Mouse (Mus musculus) heart, embryonic 14.5 days (tissue): ENCODE measurements at regions not wholly inside any gene's neighbourhood (a gene's known extent, or its start where the extent isn't known, plus 50 kb on each side); places are given as distances from the start of the nearest gene placed in this dataset.

Experiments used
- ATAC-seq: fragments of 200-750 bp; cut with Nextera tagmentation; 2 replicates; pipeline ENCODE4 v1.8.0; 2017; ENCODE audit warnings: low read depth, moderate TSS enrichment; ENCODE audit not compliant: insufficient number of reproducible peaks, insufficient read depth, low FRiP score
- H3K27ac ChIP-seq, 2 experiments: fragments of 200-500 bp in 1 of 2; fragments of 300-500 bp in 1 of 2; sonication (generic) in 1 of 2; replicated peaks in 1 of 2; 2 replicates each; pipeline ENCODE4 v1.5.1; 2012 to 2014; ENCODE audit warnings: low read depth in 2 of 2, low read length in 2 of 2, control low read depth in 1 of 2, mild to moderate bottlenecking in 1 of 2, mixed read lengths in 1 of 2; ENCODE audit not compliant: control insufficient read depth in 1 of 2, insufficient read depth in 1 of 2
- H3K27me3 ChIP-seq: fragments of 300-500 bp; sonication (generic); 2 replicates; pipeline ENCODE4 v1.6.1; 2014; ENCODE audit warnings: mild to moderate bottlenecking, low read length, control low read depth; ENCODE audit not compliant: control insufficient read depth, insufficient read depth
- H3K36me3 ChIP-seq: fragments of 300-500 bp; sonication (generic); 2 replicates; pipeline ENCODE4 v1.6.1; 2014; ENCODE audit warnings: mild to moderate bottlenecking, control low read depth, low read length, mixed read lengths; ENCODE audit not compliant: control insufficient read depth, insufficient read depth
- H3K4me1 ChIP-seq, 2 experiments: fragments of 200-500 bp in 1 of 2; fragments of 300-500 bp in 1 of 2; sonication (generic) in 1 of 2; 2 replicates each; pipeline ENCODE4 v1.6.1; 2012 to 2014; ENCODE audit warnings: low read length in 2 of 2, control low read depth in 1 of 2, mixed read lengths in 1 of 2; ENCODE audit not compliant: control insufficient read depth in 2 of 2, insufficient read depth in 2 of 2
- H3K4me2 ChIP-seq: fragments of 300-500 bp; sonication (generic); 2 replicates; pipeline ENCODE4 v1.6.1; 2014; ENCODE audit warnings: mild to moderate bottlenecking, low read length
- H3K4me3 ChIP-seq, 2 experiments: fragments of 200-500 bp in 1 of 2; fragments of 300-500 bp in 1 of 2; sonication (generic) in 1 of 2; 2 replicates each; pipeline ENCODE4 v1.5.1; 2012 to 2014; ENCODE audit warnings: low read length in 2 of 2, mild to moderate bottlenecking in 2 of 2, control low read depth in 1 of 2, low read depth in 1 of 2, moderate library complexity in 1 of 2; ENCODE audit not compliant: control insufficient read depth in 1 of 2, insufficient read depth in 1 of 2
- H3K9ac ChIP-seq: fragments of 300-500 bp; sonication (generic); 2 replicates; pipeline ENCODE4 v1.6.1; 2014; ENCODE audit warnings: mild to moderate bottlenecking, low read length
- H3K9me3 ChIP-seq: fragments of 300-500 bp; sonication (generic); 2 replicates; pipeline ENCODE4 v1.6.1; 2016; ENCODE audit warnings: low read length, control low read depth; ENCODE audit not compliant: control insufficient read depth
- WGBS: fragments of 180-500 bp; shearing (Covaris S2); extraction: QIAGEN DNeasy Blood & Tissue Kit; methylation state at CpG from one replicate; pipeline ENCODE4 v1.1.7; 2014; 5-methylcytosine and 5-hydroxymethylcytosine counted together

DNA sequence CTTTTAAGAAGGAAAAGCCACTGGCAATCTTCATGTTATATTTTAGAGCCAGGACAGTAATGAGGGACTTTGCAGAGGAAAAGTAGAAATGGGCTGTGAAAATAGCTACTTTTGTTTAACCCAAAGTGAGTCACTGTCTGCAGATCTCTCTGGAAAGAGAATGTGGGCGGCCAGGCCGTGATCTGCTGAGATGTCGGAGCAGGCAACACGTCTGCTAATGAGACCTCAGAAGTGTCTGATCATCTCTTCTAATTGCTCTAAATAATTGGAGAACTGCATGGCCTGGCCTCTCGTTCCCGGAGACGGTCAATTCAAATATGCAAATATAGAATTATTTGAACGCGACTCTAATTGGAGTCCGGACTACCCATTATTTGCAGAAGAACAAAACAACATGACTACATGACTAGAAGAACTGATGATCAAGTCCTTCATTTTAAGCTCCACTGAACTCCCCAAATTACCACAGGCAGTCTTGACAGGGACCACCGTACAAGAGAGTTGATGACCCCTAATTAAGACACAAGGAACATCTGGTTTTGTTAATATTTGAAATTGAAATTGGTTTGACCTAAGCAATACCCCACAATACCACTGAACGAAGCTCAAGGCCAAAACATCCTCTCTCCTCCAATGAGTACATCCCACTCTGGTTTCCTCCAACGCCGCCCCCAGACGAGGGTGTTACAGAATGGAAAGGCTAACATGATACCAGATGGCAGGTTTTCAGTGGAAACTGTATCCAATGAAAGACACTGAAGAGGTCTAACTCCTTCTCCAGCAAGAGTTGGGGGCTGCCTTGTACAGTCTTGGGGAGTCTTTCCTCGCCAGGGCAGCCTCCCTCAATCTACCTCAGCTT is 290.4 kb upstream of the Runx1 start:
- Histone ChIP-seq H3K9me3 (no peaks in the 10 kb centered on the region), H3K36me3 (no peaks in the 10 kb centered on the region), H3K4me2 (no peak overlapping the region), H3K4me1 (no peaks in the 10 kb centered on the region), H3K27me3 (no peaks in the 10 kb centered on the region), H3K4me3 (no peak overlapping the region), H3K27ac (no peak overlapping the region), H3K9ac (no peak overlapping the region)
- 87% methylated on average over 16 of the region's 16 CpGs for WGBS
- no peak for ATAC-seq

DNA sequence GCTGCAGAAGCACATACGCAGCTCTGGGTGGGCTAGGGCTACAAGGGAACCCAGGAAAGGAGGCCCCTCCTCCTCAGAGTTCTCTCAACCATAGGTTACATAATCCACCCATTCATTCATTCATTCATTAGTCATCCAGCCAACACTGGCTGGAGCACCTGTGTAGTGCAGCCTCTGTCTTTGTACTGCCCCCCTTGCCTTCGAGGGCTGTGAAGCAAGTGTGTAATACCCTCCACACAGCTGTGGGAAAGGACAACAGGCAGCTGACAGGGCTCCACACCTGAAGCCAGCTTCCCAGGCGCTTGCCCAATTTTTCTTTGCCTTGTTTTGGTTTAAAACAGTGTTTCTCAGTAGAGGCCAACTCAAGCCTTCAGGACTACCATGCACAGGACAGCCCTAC is 285.0 kb upstream of the Runx1 start:
- Histone ChIP-seq H3K27me3 (no peaks in the 10 kb centered on the region), H3K9me3 (peaks cover 4% of the 10 kb centered on the region), H3K27ac (no peak overlapping the region), H3K4me3 (no peak overlapping the region), H3K4me1 (peaks cover 8 to 9% of the 10 kb centered on the region in 2 experiments), H3K4me2 (no peak overlapping the region), H3K9ac (no peak overlapping the region), H3K36me3 (no peaks in the 10 kb centered on the region)
- 90% methylated on average over 3 of the region's 3 CpGs for WGBS
- ATAC-seq = no peak

DNA sequence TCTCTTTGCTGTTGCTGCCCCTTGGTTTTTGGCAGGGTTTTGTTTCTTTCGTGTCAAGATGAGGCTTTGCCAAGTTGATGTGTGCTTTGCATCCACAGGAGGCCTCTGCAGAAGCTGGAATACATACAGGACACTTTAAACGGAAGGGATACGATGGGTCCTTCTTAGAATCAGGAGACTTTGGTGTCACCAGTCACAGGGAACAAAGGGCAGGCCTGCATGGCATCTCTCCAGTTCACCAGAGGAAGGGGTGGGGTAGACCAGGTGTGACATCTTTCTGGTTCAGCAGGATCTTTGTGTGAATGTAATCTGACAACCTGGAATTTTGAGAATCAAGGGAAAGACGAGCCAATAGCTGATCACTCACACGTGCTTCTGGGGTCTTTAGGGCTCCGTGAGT is 284.5 kb upstream of the Runx1 start:
- Histone ChIP-seq H3K4me1 (peaks cover 8 to 9% of the 10 kb centered on the region in 2 experiments), H3K4me3 (no peak overlapping the region), H3K27me3 (no peaks in the 10 kb centered on the region), H3K36me3 (no peaks in the 10 kb centered on the region), H3K27ac (no peak overlapping the region), H3K4me2 (no peak overlapping the region), H3K9ac (no peak overlapping the region), H3K9me3 (peaks cover 4% of the 10 kb centered on the region)
- no peak for ATAC-seq
- 84% methylated on average over 6 of the region's 6 CpGs for WGBS

DNA sequence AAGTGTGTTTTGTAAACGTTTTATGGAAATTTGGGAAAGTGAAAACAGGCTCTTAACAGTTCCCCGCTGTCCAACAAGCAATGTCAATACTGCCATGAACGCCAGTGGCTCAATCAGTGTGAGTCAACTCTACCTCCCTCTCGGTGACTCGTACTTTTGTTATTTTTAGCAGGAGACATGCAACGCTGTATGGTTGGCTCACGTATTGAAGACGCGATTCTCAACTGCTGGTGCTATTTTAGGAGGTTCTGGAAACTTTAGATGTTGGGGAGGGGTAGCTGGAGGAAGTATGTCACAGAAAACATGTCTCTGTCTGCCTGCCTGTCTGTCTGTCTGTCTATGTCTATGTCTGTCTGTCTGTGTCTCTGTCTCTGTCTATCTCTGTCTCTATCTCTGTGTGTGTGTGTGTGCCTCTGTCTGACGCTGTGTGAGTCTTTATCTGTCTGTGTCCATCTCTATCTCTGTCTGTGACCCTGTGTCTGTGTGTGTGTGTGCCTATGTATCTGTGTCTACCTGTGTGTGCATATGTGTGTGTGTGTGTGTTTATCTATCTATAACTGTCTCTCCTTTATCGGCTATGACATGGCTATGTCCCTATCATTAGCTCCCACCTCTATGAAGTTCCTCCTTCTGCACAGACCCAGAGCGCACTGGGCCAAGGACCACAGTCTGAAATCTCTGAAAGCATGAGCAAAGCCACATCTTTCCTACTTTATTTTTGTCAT is 283.9 kb upstream of the Runx1 start:
- Histone ChIP-seq H3K4me2 (peak overlapping the region; percentile 41), H3K4me3 (no peak overlapping the region), H3K36me3 (no peaks in the 10 kb centered on the region), H3K9ac (no peak overlapping the region), H3K27me3 (no peaks in the 10 kb centered on the region), H3K4me1 (peaks cover 8 to 9% of the 10 kb centered on the region in 2 experiments), H3K9me3 (peaks cover 4% of the 10 kb centered on the region), H3K27ac (peak overlapping the region; percentile 35 to 63; a peak in 2 of 4 replicates)
- ATAC-seq = 0 out of 2 replicates have a peak, but pooled peaks have one; percentile 54
- WGBS = 27% methylated on average over 12 of the region's 12 CpGs

DNA sequence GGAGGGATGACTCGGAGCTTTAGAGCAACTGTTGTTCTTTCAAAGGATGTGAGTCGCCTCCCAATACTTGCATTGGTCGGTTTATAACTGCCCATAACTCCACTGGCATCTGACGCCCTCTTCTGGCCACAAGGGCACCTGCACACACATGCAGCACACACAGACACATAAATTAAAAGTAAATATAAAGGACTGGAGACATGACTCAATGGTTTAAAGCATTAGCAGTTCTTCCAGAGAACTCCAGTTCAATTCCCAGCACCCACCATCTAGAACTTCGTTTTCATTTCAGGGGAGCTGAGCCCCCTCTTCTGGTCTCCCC is 281.5 kb upstream of the Runx1 start:
- Histone ChIP-seq H3K4me1 (peaks cover 8 to 9% of the 10 kb centered on the region in 2 experiments), H3K9me3 (peaks cover 4% of the 10 kb centered on the region), H3K9ac (no peak overlapping the region), H3K27ac (no peak overlapping the region), H3K36me3 (no peaks in the 10 kb centered on the region), H3K4me3 (no peak overlapping the region), H3K27me3 (no peaks in the 10 kb centered on the region), H3K4me2 (no peak overlapping the region)
- WGBS = 73% methylated on average over 5 of the region's 5 CpGs
- no peak for ATAC-seq

DNA sequence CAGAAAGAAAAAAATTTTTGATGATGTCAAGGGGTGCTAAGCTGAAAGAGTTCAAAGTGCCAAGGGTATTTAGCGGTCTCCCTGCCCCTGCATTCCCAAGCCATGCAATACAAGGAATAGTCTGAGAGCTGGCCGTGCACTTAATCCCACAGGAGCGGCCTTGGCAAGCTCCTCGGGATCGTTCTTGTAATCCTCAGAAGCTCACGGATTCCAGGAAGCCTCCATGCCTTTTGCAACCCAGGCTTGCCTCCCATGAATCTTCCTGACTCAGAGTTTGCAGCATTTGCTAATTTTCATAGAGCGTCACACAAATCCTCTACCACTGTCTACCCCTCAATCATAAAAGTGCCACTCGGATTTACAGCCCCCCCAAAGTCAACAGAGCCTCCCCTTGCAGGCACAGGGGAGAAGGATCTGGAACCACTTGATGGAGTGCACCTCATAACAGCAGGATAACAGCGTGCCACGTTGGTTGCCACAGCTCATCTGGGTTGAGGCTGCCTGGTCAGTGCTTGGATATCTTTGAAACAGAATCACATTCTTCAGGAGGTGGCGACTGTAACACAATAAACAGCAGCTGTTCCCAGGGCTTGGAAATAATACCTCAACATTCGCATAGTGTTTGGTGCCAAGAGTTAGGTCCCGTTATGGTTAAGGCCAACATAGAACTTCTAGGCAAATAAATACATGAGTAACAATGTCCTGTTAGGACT is 281.0 kb upstream of the Runx1 start:
- Histone ChIP-seq H3K4me1 (peaks cover 8 to 9% of the 10 kb centered on the region in 2 experiments), H3K27me3 (no peaks in the 10 kb centered on the region), H3K4me3 (no peak overlapping the region), H3K27ac (no peak overlapping the region), H3K4me2 (no peak overlapping the region), H3K36me3 (no peaks in the 10 kb centered on the region), H3K9ac (no peak overlapping the region), H3K9me3 (peaks cover 4% of the 10 kb centered on the region)
- no peak for ATAC-seq
- 76% methylated on average over 13 of the region's 13 CpGs for WGBS

DNA sequence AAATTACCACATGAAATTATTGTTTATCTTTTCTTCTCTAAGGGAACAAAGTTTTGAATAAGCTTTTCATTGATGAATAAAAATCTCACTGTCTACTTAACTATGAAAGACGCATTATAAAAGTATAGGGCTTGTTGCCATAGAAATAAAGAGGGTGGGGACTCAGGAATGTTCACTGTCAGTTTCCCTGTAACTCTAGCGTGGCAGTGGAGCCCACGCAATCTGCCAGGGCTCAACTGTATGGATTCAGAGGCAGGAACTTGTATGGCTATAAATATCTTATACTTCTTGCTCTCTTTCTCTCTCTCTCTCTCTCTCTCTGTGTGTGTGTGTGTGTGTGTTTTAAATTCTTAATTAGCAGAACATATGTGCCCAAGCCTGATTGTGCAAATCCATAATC is 276.2 kb upstream of the Runx1 start:
- Histone ChIP-seq H3K36me3 (no peaks in the 10 kb centered on the region), H3K27ac (no peak overlapping the region), H3K9me3 (no peaks in the 10 kb centered on the region), H3K4me3 (no peak overlapping the region), H3K9ac (no peak overlapping the region), H3K4me2 (no peak overlapping the region), H3K4me1 (no peaks in the 10 kb centered on the region; a peak in 1 of 4 replicates), H3K27me3 (no peaks in the 10 kb centered on the region)
- 53% methylated on average over 3 of the region's 3 CpGs for WGBS
- no peak for ATAC-seq
